Mouse (Mus musculus) stomach, embryonic 16.5 days (tissue): ENCODE measurements around the gene Mast4. TPM values are rescaled to one million over a fixed set of nuclear protein-coding genes. Genes with fewer than 3 reads are reported as not detected.

Source experiments
- ATAC-seq: fragments of 200-750 bp; cut with Nextera tagmentation; 2 replicates; pipeline ENCODE4 v1.8.0; 2017; ENCODE audit warnings: moderate number of reproducible peaks, moderate TSS enrichment; ENCODE audit not compliant: insufficient read depth, low FRiP score
- H3K27ac ChIP-seq: fragments of 300-500 bp; sonication (generic); 2 replicates; pipeline ENCODE4 v1.5.1; 2014; ENCODE audit warnings: low read length
- H3K27me3 ChIP-seq: fragments of 300-500 bp; sonication (generic); 2 replicates; pipeline ENCODE4 v1.6.1; 2014; ENCODE audit warnings: low read length, control low read depth, mixed read lengths; ENCODE audit not compliant: control insufficient read depth, insufficient read depth
- H3K36me3 ChIP-seq: fragments of 300-500 bp; sonication (generic); 2 replicates; pipeline ENCODE4 v1.6.1; 2014; ENCODE audit warnings: low read length; ENCODE audit not compliant: control insufficient read depth, insufficient read depth
- H3K4me1 ChIP-seq: fragments of 300-500 bp; sonication (generic); 2 replicates; pipeline ENCODE4 v1.6.1; 2014; ENCODE audit warnings: low read length, control low read depth, mixed read lengths; ENCODE audit not compliant: control insufficient read depth, insufficient read depth
- H3K4me2 ChIP-seq: fragments of 300-500 bp; sonication (generic); 2 replicates; pipeline ENCODE4 v1.6.1; 2014; ENCODE audit warnings: low read depth, low read length, mixed read lengths
- H3K4me3 ChIP-seq: fragments of 300-500 bp; sonication (generic); replicated peaks from 2 replicates; pipeline ENCODE4 v1.5.1; 2014; ENCODE audit warnings: mild to moderate bottlenecking, low read length
- H3K9ac ChIP-seq: fragments of 300-500 bp; sonication (generic); 2 replicates; pipeline ENCODE4 v1.6.1; 2014; ENCODE audit warnings: low read length
- H3K9me3 ChIP-seq: fragments of 300-500 bp; sonication (generic); replicated peaks from 2 replicates; pipeline ENCODE4 v1.6.1; 2016; ENCODE audit warnings: low read length, control low read depth; ENCODE audit not compliant: control insufficient read depth
- WGBS: fragments of 180-500 bp; shearing (Covaris S2); extraction: QIAGEN DNeasy Blood & Tissue Kit; methylation state at CpG from one replicate; pipeline ENCODE4 v1.1.7; 2014; 5-methylcytosine and 5-hydroxymethylcytosine counted together
- polyA plus RNA-seq: library from polyadenylated mRNA; unstranded; fragments of >200 nt; fragmentation: Nextera tagmentation; extraction: Ambion mirVana; gene quantifications from 2 replicates; pipeline ENCODE4 v1.2.1, GENCODE M21; 2015

Mast4 gene
- polyA plus RNA-seq, 1 experiment from 2014 or later = 31.0 TPM

DNA sequence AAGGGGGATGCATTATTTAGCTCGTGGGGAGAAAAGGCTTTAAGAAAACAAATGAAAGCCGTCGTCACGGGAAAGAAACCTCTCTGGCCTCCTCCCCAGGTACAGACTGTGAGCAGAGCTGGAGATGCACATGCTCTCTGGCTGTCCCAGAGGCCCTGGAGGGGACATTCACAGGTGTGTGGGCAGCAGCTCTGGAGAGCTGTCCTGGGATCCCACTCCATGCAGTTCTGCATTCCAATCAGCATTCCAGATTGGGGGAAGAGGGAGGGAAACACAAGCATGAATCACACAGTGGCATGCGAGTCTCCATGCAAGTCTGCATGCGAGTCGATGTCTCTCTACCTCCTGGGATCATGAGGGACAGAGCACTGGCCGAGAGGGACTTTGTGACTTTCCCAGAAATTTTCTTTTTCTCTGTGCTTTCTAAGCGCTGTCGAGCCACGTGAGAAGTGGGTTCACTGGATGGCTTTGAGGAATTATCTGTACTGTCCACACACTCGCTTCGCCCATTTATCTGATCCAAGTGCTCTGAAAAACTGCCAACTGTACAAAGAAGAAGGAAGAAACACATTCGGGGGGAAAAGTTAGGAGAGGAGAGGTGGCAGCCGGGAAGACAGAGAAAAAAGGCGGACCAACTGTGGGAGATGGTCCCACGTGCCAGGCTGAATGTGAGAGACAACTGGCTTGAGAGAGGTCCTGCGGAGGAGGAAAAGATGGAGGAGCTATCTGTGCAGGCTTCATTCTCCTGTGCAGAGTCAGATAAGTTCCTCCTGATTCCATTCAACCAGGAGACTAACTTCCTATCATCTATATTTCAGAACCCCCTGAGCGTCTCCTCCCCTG lies 580.4 kb downstream of the Mast4 start:
- H3K9me3 ChIP-seq = no peaks in the 10 kb centered on the region
- no peaks in the 10 kb centered on the region for H3K4me1 ChIP-seq
- H3K27ac ChIP-seq = no peak overlapping the region
- H3K36me3 ChIP-seq = peaks cover 20% of the 10 kb centered on the region
- ATAC-seq = no peak
- H3K9ac ChIP-seq = no peak overlapping the region
- no peak overlapping the region for H3K4me2 ChIP-seq
- H3K27me3 ChIP-seq = no peaks in the 10 kb centered on the region
- 72% methylated on average over 19 of the region's 19 CpGs for WGBS
- H3K4me3 ChIP-seq = no peak overlapping the region

- Histone ChIP-seq H3K4me1 (no peaks in the 10 kb centered on the region), H3K4me2 (no peak overlapping the region), H3K9me3 (no peaks in the 10 kb centered on the region), H3K9ac (no peak overlapping the region), H3K27me3 (no peaks in the 10 kb centered on the region), H3K36me3 (peaks cover 11% of the 10 kb centered on the region), H3K4me3 (no peak overlapping the region), H3K27ac (no peak overlapping the region)
- ATAC-seq = no peak
- WGBS = 69% methylated on average over 10 of the region's 10 CpGs
Observed at GRCm38 (mm10) chr13:102749891-102750290, 584.4 kb downstream of the Mast4 start.

DNA sequence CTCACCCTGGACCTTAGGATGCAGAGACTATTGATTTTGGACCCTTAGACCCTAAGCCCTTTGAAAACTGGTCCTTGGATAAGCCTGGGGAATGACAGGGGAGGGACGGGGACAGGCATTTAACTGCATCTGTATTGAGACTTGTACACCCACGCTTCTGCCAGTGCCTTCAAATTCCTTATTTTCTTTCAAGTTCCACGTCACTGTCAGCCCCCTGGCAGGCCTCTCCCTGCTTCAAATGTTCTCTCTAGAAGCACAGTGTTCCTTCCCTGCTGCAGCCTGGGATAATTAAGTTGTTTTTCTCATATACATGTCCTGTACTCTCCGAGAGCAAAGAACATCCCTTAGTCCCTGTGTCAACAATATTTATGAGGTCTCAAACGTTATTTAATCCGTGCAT lies 585.1 kb downstream of the Mast4 start:
- no peak overlapping the region for H3K9ac ChIP-seq
- 68% methylated on average over 6 of the region's 6 CpGs for WGBS
- no peak overlapping the region for H3K27ac ChIP-seq
- no peak overlapping the region for H3K4me2 ChIP-seq
- H3K36me3 ChIP-seq = peaks cover 11% of the 10 kb centered on the region
- no peaks in the 10 kb centered on the region for H3K27me3 ChIP-seq
- no peak overlapping the region for H3K4me3 ChIP-seq
- H3K4me1 ChIP-seq = no peaks in the 10 kb centered on the region
- H3K9me3 ChIP-seq = no peaks in the 10 kb centered on the region
- ATAC-seq = no peak

DNA sequence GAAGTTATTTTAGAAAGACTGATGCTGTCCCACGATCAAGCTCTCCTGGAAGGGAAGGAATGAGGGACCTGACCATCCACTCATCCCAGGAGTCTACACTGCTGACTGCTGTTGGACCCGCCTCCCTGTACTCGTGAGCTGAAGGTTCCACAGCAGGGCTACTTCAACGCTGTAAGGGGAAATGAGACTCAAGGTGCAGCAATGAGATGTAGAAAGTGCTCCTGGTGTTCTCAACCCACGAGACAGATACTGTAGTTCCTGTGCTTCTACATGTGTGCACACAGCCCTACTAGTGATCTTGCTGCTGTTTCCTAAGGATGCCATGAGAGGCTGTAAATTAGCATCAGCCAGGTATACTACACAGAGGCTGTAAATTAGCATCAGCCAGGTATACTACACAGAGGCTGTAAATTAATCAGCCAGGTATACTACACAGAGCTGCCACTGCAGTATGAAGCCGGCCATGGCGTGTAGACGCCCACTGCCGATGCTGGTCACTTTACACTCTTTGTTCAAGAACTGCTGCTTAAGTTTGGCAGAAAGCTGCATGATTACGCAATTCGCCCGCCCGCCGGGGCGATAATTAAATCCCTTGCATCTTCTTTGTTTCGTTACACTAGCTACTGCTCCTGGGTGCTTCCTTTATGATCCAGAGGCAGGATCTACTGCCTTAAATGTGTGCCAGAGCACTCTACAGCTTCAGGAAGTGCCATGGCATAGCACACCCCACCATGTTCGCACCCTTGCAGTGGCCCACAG lies 587.3 kb downstream of the Mast4 start:
- no peak overlapping the region for H3K4me3 ChIP-seq
- no peaks in the 10 kb centered on the region for H3K27me3 ChIP-seq
- no peak overlapping the region for H3K9ac ChIP-seq
- H3K9me3 ChIP-seq = no peaks in the 10 kb centered on the region
- ATAC-seq = no peak
- H3K36me3 ChIP-seq = peaks cover 11% of the 10 kb centered on the region
- WGBS = 86% methylated on average over 17 of the region's 17 CpGs
- H3K27ac ChIP-seq = no peak overlapping the region
- H3K4me1 ChIP-seq = no peaks in the 10 kb centered on the region
- no peak overlapping the region for H3K4me2 ChIP-seq

GRCm38 (mm10) chr13:102745626-102746342 lies 588.5 kb downstream of the Mast4 start:
- no peak overlapping the region for H3K4me3 ChIP-seq
- H3K27ac ChIP-seq = no peak overlapping the region
- ATAC-seq = no peak
- peaks cover 5% of the 10 kb centered on the region; the same call in 1 of the 2 replicates for H3K36me3 ChIP-seq
- H3K9me3 ChIP-seq = no peaks in the 10 kb centered on the region
- H3K9ac ChIP-seq = no peak overlapping the region
- H3K4me2 ChIP-seq = no peak overlapping the region
- no peaks in the 10 kb centered on the region for H3K27me3 ChIP-seq
- no peaks in the 10 kb centered on the region for H3K4me1 ChIP-seq
- 83% methylated on average over 9 of the region's 9 CpGs for WGBS

- no peaks in the 10 kb centered on the region for H3K4me1 ChIP-seq
- H3K4me3 ChIP-seq = no peak overlapping the region
- ATAC-seq = no peak
- H3K27me3 ChIP-seq = no peaks in the 10 kb centered on the region
- WGBS = 94% methylated on average over 3 of the region's 3 CpGs
- no peak overlapping the region for H3K4me2 ChIP-seq
- no peak overlapping the region for H3K9ac ChIP-seq
- H3K36me3 ChIP-seq = peaks cover under 1% of the 10 kb centered on the region; the same call in 1 of the 2 replicates
- H3K27ac ChIP-seq = no peak overlapping the region
- H3K9me3 ChIP-seq = no peaks in the 10 kb centered on the region
Observed at GRCm38 (mm10) chr13:102745270-102745600, 589.1 kb downstream of the Mast4 start.

DNA sequence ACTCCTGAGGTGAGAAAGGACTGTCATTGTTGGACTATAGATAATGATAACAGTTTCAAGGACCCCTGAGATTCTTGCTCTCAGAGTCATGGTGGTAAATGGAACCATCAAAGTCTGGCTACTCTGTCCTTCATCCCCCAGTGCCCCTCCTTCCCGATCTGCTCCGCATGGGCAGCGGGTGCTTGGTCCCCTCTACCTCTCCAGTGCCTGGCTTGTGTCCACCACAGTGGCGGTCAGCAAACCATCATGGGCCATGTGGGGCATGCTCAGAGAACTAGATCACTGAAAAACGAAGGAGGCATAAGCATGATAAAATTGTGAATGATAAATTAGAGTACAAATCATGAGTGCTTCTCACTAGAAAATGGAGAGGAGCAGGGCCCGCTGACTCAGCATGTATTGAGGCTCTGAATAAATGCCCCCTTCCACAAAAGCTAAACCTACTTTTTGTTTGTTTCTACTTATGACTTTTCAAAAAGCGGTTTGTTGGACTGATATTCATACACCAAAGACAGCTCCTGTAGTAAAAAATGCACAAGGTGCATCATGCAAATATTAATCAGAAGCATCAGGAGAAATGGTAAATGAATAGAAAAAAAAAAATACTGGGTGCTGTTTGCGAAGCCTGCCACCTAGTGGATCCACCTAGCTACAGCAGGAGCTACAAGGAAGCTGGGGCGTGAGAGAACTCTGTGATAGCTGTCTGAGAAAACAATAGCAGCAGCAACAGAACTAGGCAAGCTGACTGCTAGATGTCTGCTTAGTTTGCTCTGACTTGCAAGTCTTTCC lies 589.6 kb downstream of the Mast4 start:
- Histone ChIP-seq H3K9me3 (no peaks in the 10 kb centered on the region), H3K27me3 (no peaks in the 10 kb centered on the region), H3K27ac (no peak overlapping the region), H3K9ac (no peak overlapping the region), H3K36me3 (peaks cover 2% of the 10 kb centered on the region; the same call in 1 of the 2 replicates), H3K4me1 (no peaks in the 10 kb centered on the region), H3K4me2 (no peak overlapping the region), H3K4me3 (no peak overlapping the region)
- WGBS = 65% methylated on average over 9 of the region's 9 CpGs
- ATAC-seq = no peak

- H3K36me3 ChIP-seq = peaks cover 17% of the 10 kb centered on the region; the same call in 1 of the 2 replicates
- ATAC-seq = no peak
- H3K4me1 ChIP-seq = no peaks in the 10 kb centered on the region
- no peak overlapping the region for H3K4me3 ChIP-seq
- WGBS = 83% methylated on average over 13 of the region's 13 CpGs
- no peak overlapping the region for H3K4me2 ChIP-seq
- no peaks in the 10 kb centered on the region for H3K27me3 ChIP-seq
- no peak overlapping the region for H3K27ac ChIP-seq
- H3K9ac ChIP-seq = no peak overlapping the region
- H3K9me3 ChIP-seq = no peaks in the 10 kb centered on the region
Observed at GRCm38 (mm10) chr13:102739720-102740535, 594.4 kb downstream of the Mast4 start.
